Mouse (Mus musculus) liver, postnatal 0 days (tissue): Measurements from ENCODE around the gene Helt.

Source experiments
- CTCF ChIP-seq: sonication (generic); IDR thresholded peaks from 2 replicates; pipeline ENCODE4 v1.5.1; 2016; ENCODE audit warnings: antibody characterized with exemption, low read depth
- EP300 ChIP-seq: IDR thresholded peaks from 2 replicates; pipeline ENCODE4 v1.6.1; 2016; ENCODE audit warnings: antibody characterized with exemption, low read depth, mild to moderate bottlenecking

DNA sequence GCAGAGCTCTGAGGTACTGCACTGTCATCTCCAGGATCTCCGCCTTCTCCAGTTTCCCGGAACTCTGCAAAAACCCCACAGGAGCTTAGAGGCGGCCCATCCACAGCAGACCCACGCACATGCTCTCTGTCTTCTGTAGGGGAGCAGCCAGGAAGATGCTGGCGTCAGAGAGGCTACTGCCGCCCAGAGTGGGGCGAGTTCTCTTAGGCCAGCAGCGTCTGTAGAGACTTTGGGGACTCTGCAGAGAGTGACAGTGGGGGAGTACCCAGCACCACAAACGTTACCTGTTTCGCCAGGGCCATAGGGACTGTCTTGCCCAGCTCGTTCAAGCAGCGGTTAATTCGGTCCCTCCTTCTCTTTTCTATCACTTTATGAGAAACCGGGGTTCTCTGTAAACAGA is 1.3 kb downstream of the Helt start:
- TF ChIP-seq CTCF (no peak), EP300 (no peak)
